Mouse (Mus musculus): Measurements from ENCODE around the gene Osm.

Osm gene

DNA sequence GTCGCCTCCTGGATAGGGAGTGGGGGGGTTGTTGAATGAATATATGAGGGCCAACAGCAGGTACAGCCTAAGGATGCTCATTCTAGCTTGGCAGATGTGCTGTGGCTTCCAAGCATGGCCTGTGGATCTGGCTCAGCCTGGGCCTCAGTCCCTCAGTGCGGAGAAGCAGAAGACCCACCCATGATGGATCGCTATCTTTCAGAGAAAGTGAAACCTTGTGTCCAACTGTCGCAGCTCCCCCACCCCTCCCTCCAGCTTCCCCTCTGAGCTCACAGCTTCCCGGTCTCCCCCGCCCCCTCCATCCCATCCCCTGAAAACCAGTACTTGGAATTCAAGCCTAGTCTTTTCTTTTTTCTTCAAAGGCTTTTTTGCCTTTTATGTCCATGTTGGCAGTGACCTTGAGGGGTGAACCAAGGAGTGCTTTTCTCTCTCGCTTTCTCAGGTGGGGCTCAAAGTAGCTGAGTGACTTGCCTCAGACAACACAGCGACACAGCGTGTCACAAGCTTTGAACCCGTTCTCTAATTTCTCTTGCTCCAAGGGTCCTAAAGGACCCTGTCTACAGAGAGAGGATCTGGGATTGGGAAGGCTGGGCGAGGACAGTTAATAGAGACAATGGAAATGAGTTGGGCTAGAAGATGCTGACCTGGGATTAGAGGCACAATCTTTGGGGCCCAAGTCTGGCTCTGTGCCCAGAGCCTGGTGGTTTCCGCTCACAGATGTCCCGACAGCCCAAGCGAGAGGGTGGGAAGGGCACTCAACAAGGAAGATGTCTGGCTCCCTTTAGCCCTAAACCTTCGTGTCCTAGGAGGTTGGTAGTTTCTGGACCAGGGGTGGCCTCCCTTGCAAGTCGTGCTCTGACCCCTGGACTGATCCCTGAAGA is at the start of gene Osm:
Osm (plus strand) TSS at position 756 of the 881 bp plus-strand sequence.
- no peak for DNase-seq (ENCODE audit: low spot score)

DNA sequence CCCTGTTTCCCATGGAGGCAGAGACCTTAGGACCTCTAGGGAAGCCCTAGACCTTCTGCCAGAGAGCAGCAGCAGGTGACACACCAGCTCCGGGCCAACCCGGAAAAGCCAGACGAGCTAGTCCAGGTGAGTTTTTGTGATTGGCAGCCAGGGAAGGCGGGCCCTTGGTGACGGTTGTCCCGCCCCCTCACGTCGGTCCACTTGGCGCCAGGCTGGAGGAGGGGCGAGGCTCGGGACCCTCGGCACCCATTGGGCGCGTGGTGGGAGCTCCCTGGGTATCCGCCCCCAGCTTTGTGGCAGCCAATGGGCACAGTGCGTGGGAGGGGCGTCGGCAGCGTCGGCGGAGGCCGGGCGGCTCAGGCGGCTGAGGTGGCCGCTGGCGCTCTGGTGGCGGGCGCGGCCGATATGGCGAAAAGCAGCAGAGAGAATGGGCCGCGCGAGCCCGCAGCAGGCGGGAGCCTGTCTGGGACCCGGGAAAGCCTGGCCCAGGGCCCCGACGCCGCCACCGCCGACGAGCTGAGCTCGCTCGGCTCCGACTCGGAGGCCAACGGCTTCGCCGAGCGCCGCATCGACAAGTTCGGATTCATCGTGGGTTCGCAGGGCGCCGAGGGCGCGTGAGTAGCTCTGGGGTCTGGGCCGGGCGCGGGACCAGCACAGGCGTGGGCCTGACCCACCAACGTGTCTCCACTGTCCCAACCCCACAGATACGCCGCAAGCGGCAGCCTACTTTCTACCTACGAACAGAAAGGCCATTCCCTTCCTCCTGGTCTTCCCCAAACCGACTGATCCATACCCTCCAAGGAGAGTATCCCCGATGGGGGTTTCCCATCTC is 49.5 kb upstream of the Osm start, which contains the start of gene Tbc1d10a:
Tbc1d10a (plus strand) TSS at position 304 of the 832 bp plus-strand sequence.
- peak; percentile 99 for DNase-seq (ENCODE audit: low spot score)

DNA sequence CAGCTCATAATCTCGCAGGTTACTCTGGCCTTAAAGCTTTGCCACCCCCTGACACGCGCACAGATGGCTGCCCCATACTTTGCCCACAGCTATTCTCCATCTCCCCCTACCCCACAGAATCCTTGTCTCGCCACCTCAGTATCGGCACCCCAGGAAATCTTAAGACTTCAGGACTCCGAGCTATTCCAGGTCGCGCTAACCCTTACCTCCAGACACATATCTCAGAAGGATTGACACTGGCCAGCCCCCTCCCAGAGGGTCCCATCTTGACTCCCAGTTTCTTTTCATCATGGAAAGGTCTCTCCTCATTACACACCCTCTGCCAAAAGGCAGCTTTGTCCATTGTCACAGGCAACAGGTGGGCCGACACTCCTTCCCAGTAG is 48.9 kb upstream of the Osm start:
- no peak for DNase-seq (ENCODE audit: low spot score)

DNA sequence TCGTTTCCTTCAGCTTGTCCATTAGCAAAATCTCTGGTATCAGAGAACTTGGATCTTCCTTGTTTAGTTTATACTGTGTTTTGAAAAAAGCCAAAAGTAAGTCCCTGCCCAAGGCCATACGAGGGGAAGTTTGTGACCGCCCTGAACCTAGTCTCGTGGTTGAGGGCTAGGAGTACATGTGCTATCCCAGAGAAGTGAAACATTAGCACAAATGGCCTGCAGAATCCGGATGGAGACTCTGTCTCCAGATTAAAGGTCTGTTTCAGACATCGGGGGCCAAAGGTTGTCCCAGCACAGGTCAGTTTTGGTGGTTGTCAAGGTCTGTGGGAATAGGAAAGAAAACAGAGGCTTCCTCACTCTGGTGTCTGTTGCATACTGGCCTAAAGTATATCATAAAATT is 47.0 kb upstream of the Osm start:
- DNase-seq (ENCODE audit: low spot score) = no peak

GRCm38 (mm10) chr11:4190677-4191076 is 45.5 kb upstream of the Osm start:
- DNase-seq (ENCODE audit: low spot score) = peak; percentile 54

GRCm38 (mm10) chr11:4192757-4193156 is 43.5 kb upstream of the Osm start:
- DNase-seq (ENCODE audit: low spot score) = no peak

GRCm38 (mm10) chr11:4193420-4193819 is 42.8 kb upstream of the Osm start:
- DNase-seq (ENCODE audit: low spot score) = no peak

DNA sequence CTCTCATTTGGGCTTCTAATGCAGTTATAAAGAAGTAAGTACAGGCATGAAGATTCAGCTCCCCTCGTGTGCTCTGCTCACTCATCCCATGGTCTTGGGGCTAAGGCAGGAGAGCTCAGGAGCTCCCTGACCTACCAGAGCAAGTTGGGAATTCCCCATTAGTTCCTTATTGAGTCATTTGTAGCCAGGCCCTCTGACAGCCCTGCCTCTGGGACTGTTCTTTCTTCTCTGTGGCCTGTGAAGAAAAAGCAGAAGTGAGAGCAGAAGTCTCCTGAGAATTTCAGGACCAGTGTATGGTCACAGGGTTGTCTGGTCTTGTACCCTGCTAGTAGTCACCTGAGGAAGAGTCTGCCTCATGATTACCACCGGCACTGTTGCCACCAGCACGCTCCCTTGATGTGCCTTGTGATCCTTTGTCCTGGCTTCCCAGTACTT is 40.6 kb upstream of the Osm start:
- no peak for DNase-seq (ENCODE audit: low spot score)

DNA sequence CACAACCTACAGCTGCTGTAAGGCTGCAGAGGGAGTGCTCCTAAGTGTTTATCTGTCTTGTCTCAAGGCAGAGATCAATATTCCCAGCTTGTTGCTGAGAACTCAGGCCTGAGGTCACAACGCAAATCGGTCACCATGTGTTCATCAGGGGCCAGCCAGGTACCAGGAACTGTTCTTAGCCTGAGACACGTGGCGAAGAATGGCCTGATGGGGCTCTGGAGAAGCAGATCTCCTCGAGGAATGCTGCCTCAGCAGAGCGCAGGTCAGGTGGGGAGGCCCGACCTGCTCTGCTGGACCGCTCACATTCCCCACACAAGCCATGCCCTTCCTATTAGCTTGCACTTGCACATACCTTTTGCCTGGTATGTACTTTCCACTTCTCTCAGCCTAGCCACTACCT is 39.6 kb upstream of the Osm start:
- DNase-seq (ENCODE audit: low spot score) = peak; percentile 79

DNA sequence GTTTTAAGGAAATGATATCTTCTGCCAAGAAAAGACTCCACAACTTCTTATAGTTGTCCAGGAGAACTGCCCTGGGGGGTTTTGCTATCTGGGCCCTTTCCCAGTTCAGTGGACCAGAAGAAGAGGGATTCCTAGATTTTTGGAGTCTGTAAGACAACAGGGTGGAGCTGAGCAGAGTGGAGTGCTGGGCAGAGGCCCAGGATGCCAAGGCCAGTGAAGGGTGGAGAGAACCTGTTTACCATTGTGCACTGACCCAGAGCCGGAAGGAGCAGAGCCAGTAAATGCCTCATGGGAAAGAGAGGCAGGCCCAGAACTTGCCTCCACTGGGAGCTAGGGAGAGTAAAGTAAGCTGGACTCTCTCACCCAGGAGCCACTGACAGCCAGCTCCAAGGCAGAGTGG is 38.5 kb upstream of the Osm start:
- DNase-seq (ENCODE audit: low spot score) = peak; percentile 56

DNA sequence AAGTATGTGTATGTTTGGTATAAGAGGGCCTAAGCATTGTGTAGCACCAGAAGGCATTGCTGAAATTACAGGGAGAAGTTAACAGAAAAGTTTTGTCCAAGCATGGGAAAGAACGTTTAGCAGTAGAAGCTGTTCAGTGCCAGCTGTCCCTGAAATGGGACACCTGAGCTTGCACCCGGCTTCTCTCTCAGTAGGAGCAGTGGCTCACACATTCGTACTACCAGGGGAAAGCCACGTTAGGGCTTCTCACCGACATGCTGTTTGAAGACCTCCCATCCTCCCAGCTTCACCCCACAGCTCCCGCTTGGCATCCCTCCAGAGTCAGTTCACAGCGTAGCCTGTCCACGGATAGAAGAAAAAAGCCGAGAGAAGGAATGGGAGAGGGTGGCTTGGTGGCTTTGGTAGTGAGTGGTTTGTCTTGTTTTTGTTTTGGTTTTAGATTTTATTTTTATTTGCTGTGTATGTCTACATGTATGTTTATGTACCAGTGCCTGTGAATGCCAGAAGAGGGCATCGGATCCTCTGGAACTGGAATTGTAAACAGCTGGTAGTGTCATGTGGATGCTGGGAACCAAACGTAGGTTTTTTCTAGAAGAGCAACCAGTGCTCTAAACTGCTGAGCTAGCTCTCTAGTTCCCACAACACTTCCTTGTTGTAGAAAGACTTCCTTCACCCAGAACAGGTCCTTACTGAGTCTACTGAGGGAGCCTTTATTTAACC is 34.1 kb upstream of the Osm start:
- no peak for DNase-seq (ENCODE audit: low spot score)

GRCm38 (mm10) chr11:4202995-4203704 is 33.1 kb upstream of the Osm start:
- no peak for DNase-seq (ENCODE audit: low spot score)

GRCm38 (mm10) chr11:4203705-4204074 is 32.5 kb upstream of the Osm start:
- DNase-seq (ENCODE audit: low spot score) = peak; percentile 78

DNA sequence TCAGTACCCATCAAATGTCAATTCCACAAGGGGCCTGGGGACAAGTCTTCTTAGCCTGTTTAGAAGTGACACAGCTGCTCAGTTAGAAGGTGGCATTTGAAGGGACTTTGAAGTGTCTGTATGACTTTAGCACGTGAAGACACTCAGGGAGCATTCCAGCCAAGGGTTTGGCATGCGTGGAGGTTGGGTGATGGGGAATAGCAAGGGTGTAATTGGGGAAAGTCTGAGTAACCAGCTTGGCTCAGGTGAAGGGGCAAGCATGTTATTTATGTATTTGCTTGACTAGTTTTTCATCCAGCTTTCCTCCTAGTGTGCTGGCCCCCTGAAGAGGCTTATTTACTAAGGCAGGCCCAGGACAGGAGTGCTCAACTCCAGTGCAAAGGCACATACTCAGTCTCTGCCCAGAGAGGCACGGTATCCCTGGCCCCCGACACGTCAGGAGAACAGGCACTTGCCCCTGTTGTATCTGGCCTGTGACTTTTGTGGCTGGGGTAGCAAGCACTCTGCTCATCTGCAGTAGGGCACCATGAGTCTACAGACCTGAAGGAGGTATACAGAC is 31.0 kb upstream of the Osm start:
- DNase-seq (ENCODE audit: low spot score) = no peak

- DNase-seq (ENCODE audit: low spot score) = no peak
Observed at GRCm38 (mm10) chr11:4205951-4206350, 30.3 kb upstream of the Osm start.

GRCm38 (mm10) chr11:4206563-4206962 is 29.7 kb upstream of the Osm start:
- DNase-seq (ENCODE audit: low spot score) = no peak

GRCm38 (mm10) chr11:4207655-4208054 is 28.6 kb upstream of the Osm start:
- no peak for DNase-seq (ENCODE audit: low spot score)

DNA sequence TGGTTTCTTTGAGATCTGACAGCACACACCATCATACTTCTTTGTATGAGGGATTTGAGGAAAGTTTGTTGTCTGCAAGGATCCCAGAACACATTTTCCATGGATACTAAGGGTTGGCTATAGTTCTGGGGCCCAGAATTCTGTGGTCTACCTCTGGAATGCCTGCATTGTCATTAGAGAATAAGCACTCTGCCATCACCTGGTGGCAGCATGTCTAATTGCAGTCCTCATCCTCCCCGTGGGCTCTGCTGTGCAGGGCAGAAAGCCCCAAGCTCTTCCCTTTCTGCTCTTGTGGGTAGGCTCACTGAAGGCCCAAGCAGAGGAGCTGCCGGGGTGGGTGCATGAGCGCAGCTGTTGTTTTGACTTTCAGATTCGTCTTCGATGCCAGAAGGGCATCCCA is 26.7 kb upstream of the Osm start:
- no peak for DNase-seq (ENCODE audit: low spot score)

- DNase-seq (ENCODE audit: low spot score) = no peak
Observed at GRCm38 (mm10) chr11:4210786-4211185, 25.4 kb upstream of the Osm start.

GRCm38 (mm10) chr11:4213107-4213506 is 23.1 kb upstream of the Osm start:
- DNase-seq (ENCODE audit: low spot score) = no peak

DNA sequence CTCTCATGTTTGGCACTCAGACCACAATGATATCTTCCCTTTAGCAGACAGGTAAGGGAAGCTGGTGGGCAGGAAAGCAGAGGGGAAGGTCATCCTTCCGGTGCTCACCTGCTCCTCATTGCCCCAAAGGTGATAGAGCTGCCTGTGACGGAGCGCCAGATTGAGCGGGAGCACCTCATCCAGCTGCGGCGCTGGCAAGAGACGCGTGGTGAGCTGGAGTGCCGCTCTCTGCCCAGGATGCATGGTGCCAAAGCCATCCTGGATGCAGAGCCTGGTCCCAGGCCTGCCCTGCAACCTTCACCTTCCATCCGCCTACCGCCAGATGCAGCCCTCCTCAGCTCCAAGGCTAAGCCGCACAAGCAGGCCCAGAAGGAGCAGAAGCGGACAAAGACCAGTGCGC is 21.6 kb upstream of the Osm start:
- no peak for DNase-seq (ENCODE audit: low spot score)
